Mouse (Mus musculus): ENCODE measurements around the gene Fam227a.

DNA sequence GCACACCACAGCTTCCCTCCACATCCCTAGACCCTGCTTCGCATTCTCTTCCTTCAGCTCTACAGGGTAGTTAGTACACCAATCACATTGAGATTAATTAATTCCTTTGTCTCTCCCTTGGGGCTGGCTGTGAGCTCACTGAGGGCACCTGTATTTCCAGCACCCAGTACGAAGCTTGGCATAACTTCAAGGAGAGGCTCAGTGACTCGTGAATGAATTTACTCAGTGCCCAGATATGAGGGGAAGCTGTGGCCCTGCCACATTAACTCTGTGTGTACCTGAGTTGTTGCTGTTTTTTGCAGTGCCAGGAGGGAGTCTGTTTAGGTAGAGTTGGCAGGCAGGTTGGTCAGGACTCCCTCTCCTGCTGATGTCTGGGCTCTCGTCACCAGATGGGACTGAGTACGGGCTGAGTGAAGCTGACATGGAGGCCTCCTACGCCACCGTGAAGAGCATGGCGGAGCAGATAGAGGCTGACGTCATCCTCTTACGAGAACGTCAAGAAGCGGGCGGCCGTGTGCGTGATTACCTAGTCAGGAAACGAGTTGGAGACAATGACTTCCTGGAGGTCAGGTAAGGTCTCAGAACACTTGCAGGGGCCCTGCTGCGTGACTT is 48.0 kb upstream of the Fam227a start:
- TF ChIP-seq CTCF (IDR thresholded peaks at IDR 0.05) (no peak), EP300 (IDR thresholded peaks at IDR 0.05) (no peak)
